Mouse (Mus musculus): Measurements from ENCODE around the gene Eml2. TPM values are rescaled to one million over a fixed set of nuclear protein-coding genes. Genes with fewer than 3 reads are reported as not detected.

The Eml2 gene
- polyA plus RNA-seq, 1 experiment from 2014 or later = 2.8 TPM

- Histone ChIP-seq H3K9me3 (ENCODE audit: control insufficient read depth, low read length) (0 out of 2 replicates have a peak, but pooled peaks cover 2% of the 10 kb centered on the region), H3K9ac (ENCODE audit: low read depth, low read length) (no peak overlapping the region), H3K27ac (ENCODE audit: low read depth, low read length) (no peak overlapping the region), H3K4me2 (replicated peaks; ENCODE audit: low read depth, low read length) (no peak overlapping the region), H3K4me3 (ENCODE audit: low read length) (no peak overlapping the region), H3K36me3 (ENCODE audit: control insufficient read depth, insufficient read depth, low read length) (no peaks in the 10 kb centered on the region), H3K27me3 (ENCODE audit: control insufficient read depth, insufficient read depth, low read length) (no peaks in the 10 kb centered on the region), H3K4me1 (ENCODE audit: control insufficient read depth, insufficient read depth, low read length) (peaks cover 19% of the 10 kb centered on the region)
- no peak for ATAC-seq (ENCODE audit: low FRiP score, low TSS enrichment)
- 66% methylated on average over 2 of the region's 2 CpGs for WGBS
These were observed 37.2 kb downstream of the Eml2 start for GRCm38 (mm10) chr7:19213385-19213784.

- H3K9me3 ChIP-seq (ENCODE audit: control insufficient read depth, low read length) = 0 out of 2 replicates have a peak, but pooled peaks cover 2% of the 10 kb centered on the region
- no peak overlapping the region for H3K27ac ChIP-seq (ENCODE audit: low read depth, low read length)
- ATAC-seq (ENCODE audit: low FRiP score, low TSS enrichment) = no peak
- no peak overlapping the region for H3K4me2 ChIP-seq (replicated peaks; ENCODE audit: low read depth, low read length)
- 75% methylated on average over 7 of the region's 7 CpGs for WGBS
- H3K4me1 ChIP-seq (ENCODE audit: control insufficient read depth, insufficient read depth, low read length) = peaks cover 19% of the 10 kb centered on the region
- H3K36me3 ChIP-seq (ENCODE audit: control insufficient read depth, insufficient read depth, low read length) = no peaks in the 10 kb centered on the region
- no peak overlapping the region for H3K4me3 ChIP-seq (ENCODE audit: low read length)
- H3K27me3 ChIP-seq (ENCODE audit: control insufficient read depth, insufficient read depth, low read length) = no peaks in the 10 kb centered on the region
- no peak overlapping the region for H3K9ac ChIP-seq (ENCODE audit: low read depth, low read length)
These were observed 38.1 kb downstream of the Eml2 start for GRCm38 (mm10) chr7:19214369-19214768.

DNA sequence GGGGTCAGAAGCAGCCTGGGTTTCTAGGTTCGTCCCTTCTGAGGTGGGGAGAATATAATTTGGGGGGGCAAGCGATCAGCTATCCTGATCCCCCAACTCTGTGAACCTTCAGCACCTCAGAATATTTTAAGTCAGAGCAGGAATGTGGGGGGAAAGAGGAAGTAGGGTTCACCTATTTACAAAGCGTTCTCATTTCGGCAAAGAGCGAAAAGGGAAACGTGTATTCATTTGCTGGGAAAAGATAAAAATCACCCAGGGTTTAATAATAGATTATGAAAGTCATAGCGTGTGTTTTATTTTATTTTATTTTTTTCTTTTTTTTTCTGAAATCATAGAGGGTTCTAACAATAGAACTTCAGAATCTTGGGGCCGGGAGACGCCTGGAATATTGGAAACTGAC, 38.7 kb downstream of the Eml2 start:
- Histone ChIP-seq H3K27ac (ENCODE audit: low read depth, low read length) (no peak overlapping the region), H3K4me2 (replicated peaks; ENCODE audit: low read depth, low read length) (no peak overlapping the region), H3K9me3 (ENCODE audit: control insufficient read depth, low read length) (0 out of 2 replicates have a peak, but pooled peaks cover under 1% of the 10 kb centered on the region), H3K9ac (ENCODE audit: low read depth, low read length) (no peak overlapping the region), H3K27me3 (ENCODE audit: control insufficient read depth, insufficient read depth, low read length) (no peaks in the 10 kb centered on the region), H3K4me3 (ENCODE audit: low read length) (no peak overlapping the region), H3K36me3 (ENCODE audit: control insufficient read depth, insufficient read depth, low read length) (no peaks in the 10 kb centered on the region), H3K4me1 (ENCODE audit: control insufficient read depth, insufficient read depth, low read length) (peaks cover 19% of the 10 kb centered on the region)
- WGBS = 66% methylated on average over 9 of the region's 9 CpGs
- no peak for ATAC-seq (ENCODE audit: low FRiP score, low TSS enrichment)

DNA sequence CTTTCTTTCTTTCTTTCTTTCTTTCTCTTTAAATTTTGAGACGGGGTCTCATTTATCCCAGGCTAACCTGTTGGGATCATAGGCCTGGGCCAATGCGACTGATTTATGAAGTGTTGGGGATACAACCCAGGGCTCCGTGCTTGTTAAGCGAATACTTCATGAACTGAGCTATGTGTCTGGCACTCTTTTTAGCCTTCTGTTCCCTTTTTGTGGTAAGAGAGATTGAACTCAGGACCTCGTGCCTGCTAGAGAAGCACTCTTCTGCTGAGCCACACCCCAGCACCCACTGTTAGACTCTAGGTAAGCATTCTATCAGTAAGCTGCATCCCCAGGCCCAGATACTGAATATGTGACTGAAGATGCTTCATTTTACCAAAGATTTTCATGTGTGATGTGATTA, 41.3 kb downstream of the Eml2 start:
- H3K4me3 ChIP-seq (ENCODE audit: low read length) = no peak overlapping the region
- no peak overlapping the region for H3K27ac ChIP-seq (ENCODE audit: low read depth, low read length)
- peaks cover 5% of the 10 kb centered on the region; the same call in 1 of the 2 replicates for H3K4me1 ChIP-seq (ENCODE audit: control insufficient read depth, insufficient read depth, low read length)

GRCm38 (mm10) chr7:19217944-19218343, 41.7 kb downstream of the Eml2 start:
- H3K27me3 ChIP-seq (ENCODE audit: control insufficient read depth, insufficient read depth, low read length) = no peaks in the 10 kb centered on the region
- no peaks in the 10 kb centered on the region for H3K36me3 ChIP-seq (ENCODE audit: control insufficient read depth, insufficient read depth, low read length)
- no peak overlapping the region for H3K4me3 ChIP-seq (ENCODE audit: low read length)
- no peaks in the 10 kb centered on the region for H3K9me3 ChIP-seq (ENCODE audit: control insufficient read depth, low read length)
- ATAC-seq (ENCODE audit: low FRiP score, low TSS enrichment) = no peak
- no peak overlapping the region for H3K4me2 ChIP-seq (replicated peaks; ENCODE audit: low read depth, low read length)
- 0 out of 2 replicates have a peak, but pooled peaks cover 3% of the 10 kb centered on the region for H3K4me1 ChIP-seq (ENCODE audit: control insufficient read depth, insufficient read depth, low read length)
- H3K9ac ChIP-seq (ENCODE audit: low read depth, low read length) = no peak overlapping the region
- WGBS = 11% methylated on average over 2 of the region's 3 CpGs
- H3K27ac ChIP-seq (ENCODE audit: low read depth, low read length) = no peak overlapping the region

More for the DNA sequence above, 41.3 kb downstream of the Eml2 start:
- no peaks in the 10 kb centered on the region for H3K36me3 ChIP-seq (ENCODE audit: control insufficient read depth, insufficient read depth, low read length)
- ATAC-seq (ENCODE audit: low FRiP score, low TSS enrichment) = no peak
- no peak overlapping the region for H3K9ac ChIP-seq (ENCODE audit: low read depth, low read length)
- H3K27me3 ChIP-seq (ENCODE audit: control insufficient read depth, insufficient read depth, low read length) = no peaks in the 10 kb centered on the region
- H3K4me2 ChIP-seq (replicated peaks; ENCODE audit: low read depth, low read length) = no peak overlapping the region
- no peaks in the 10 kb centered on the region for H3K9me3 ChIP-seq (ENCODE audit: control insufficient read depth, low read length)
- 52% methylated on average over 5 of the region's 5 CpGs for WGBS

- Histone ChIP-seq H3K4me3 (ENCODE audit: low read length) (no peak overlapping the region), H3K4me2 (replicated peaks; ENCODE audit: low read depth, low read length) (no peak overlapping the region), H3K27ac (ENCODE audit: low read depth, low read length) (no peak overlapping the region), H3K36me3 (ENCODE audit: control insufficient read depth, insufficient read depth, low read length) (no peaks in the 10 kb centered on the region), H3K9ac (ENCODE audit: low read depth, low read length) (no peak overlapping the region), H3K4me1 (ENCODE audit: control insufficient read depth, insufficient read depth, low read length) (no peaks in the 10 kb centered on the region), H3K27me3 (ENCODE audit: control insufficient read depth, insufficient read depth, low read length) (no peaks in the 10 kb centered on the region), H3K9me3 (ENCODE audit: control insufficient read depth, low read length) (no peaks in the 10 kb centered on the region)
- 74% methylated on average over 3 of the region's 3 CpGs for WGBS
- ATAC-seq (ENCODE audit: low FRiP score, low TSS enrichment) = no peak
These were observed 43.8 kb downstream of the Eml2 start for GRCm38 (mm10) chr7:19220061-19220460.

- Histone ChIP-seq H3K4me2 (replicated peaks; ENCODE audit: low read depth, low read length) (no peak overlapping the region), H3K27me3 (ENCODE audit: control insufficient read depth, insufficient read depth, low read length) (no peaks in the 10 kb centered on the region), H3K27ac (ENCODE audit: low read depth, low read length) (no peak overlapping the region), H3K36me3 (ENCODE audit: control insufficient read depth, insufficient read depth, low read length) (no peaks in the 10 kb centered on the region), H3K4me3 (ENCODE audit: low read length) (no peak overlapping the region), H3K9me3 (ENCODE audit: control insufficient read depth, low read length) (no peaks in the 10 kb centered on the region), H3K4me1 (ENCODE audit: control insufficient read depth, insufficient read depth, low read length) (peaks cover 7% of the 10 kb centered on the region; the same call in 1 of the 2 replicates), H3K9ac (ENCODE audit: low read depth, low read length) (no peak overlapping the region)
- 97% methylated on average over 16 of the region's 16 CpGs for WGBS
- no peak for ATAC-seq (ENCODE audit: low FRiP score, low TSS enrichment)
These were observed 46.0 kb downstream of the Eml2 start for GRCm38 (mm10) chr7:19222189-19222588.

DNA sequence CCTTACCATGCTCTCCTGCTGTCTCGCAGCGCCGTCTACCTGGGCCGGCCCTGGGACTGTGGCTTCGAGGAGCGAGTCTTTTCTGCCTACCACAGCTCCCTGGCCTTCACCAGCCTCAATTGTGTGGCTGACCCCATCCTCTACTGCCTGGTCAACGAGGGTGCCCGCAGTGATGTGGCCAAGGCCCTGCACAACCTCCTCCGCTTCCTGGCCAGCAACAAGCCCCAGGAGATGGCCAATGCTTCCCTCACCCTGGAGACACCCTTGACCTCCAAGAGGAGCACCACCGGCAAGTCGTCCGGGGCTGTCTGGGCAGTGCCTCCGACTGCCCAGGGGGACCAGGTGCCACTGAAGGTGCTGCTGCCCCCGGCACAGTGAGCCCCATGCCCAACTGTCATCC, 46.7 kb downstream of the Eml2 start:
- Histone ChIP-seq H3K4me2 (replicated peaks; ENCODE audit: low read depth, low read length) (no peak overlapping the region), H3K27ac (ENCODE audit: low read depth, low read length) (no peak overlapping the region), H3K9ac (ENCODE audit: low read depth, low read length) (no peak overlapping the region), H3K9me3 (ENCODE audit: control insufficient read depth, low read length) (no peaks in the 10 kb centered on the region), H3K27me3 (ENCODE audit: control insufficient read depth, insufficient read depth, low read length) (no peaks in the 10 kb centered on the region), H3K4me3 (ENCODE audit: low read length) (no peak overlapping the region), H3K36me3 (ENCODE audit: control insufficient read depth, insufficient read depth, low read length) (no peaks in the 10 kb centered on the region), H3K4me1 (ENCODE audit: control insufficient read depth, insufficient read depth, low read length) (peaks cover 7% of the 10 kb centered on the region; the same call in 1 of the 2 replicates)
- WGBS = 88% methylated on average over 14 of the region's 14 CpGs
- ATAC-seq (ENCODE audit: low FRiP score, low TSS enrichment) = no peak

- WGBS = 86% methylated on average over 4 of the region's 4 CpGs
- ATAC-seq (ENCODE audit: low FRiP score, low TSS enrichment) = no peak
- Histone ChIP-seq H3K9ac (ENCODE audit: low read depth, low read length) (no peak overlapping the region), H3K9me3 (ENCODE audit: control insufficient read depth, low read length) (no peaks in the 10 kb centered on the region), H3K36me3 (ENCODE audit: control insufficient read depth, insufficient read depth, low read length) (no peaks in the 10 kb centered on the region), H3K4me2 (replicated peaks; ENCODE audit: low read depth, low read length) (no peak overlapping the region), H3K4me3 (ENCODE audit: low read length) (no peak overlapping the region), H3K27ac (ENCODE audit: low read depth, low read length) (no peak overlapping the region), H3K4me1 (ENCODE audit: control insufficient read depth, insufficient read depth, low read length) (peaks cover 7% of the 10 kb centered on the region; the same call in 1 of the 2 replicates), H3K27me3 (ENCODE audit: control insufficient read depth, insufficient read depth, low read length) (no peaks in the 10 kb centered on the region)
These were observed 48.7 kb downstream of the Eml2 start for GRCm38 (mm10) chr7:19224933-19225332.

Data from kidney, embryonic 14.5 days (tissue).